Mouse (Mus musculus) embryo, embryonic 11 days (tissue): ENCODE results near the gene Rprml.

ENCODE experiments used
- DNase-seq: peaks from one replicate; pipeline ENCODE4 v3.0.0-alpha.2; 2015

Rprml gene

GRCm38 (mm10) chr11:103649301-103649982 is at the start of gene Rprml:
TSS of gene Rprml (plus strand) at chr11:103649570.
- peak; percentile 29 for DNase-seq

GRCm38 (mm10) chr11:103606611-103607010 is 42.8 kb upstream of the Rprml start:
- DNase-seq, result no peak

GRCm38 (mm10) chr11:103610772-103611171 is 38.6 kb upstream of the Rprml start:
- no peak for DNase-seq

- no peak for DNase-seq
Measured at GRCm38 (mm10) chr11:103621040-103621439, 28.3 kb upstream of the Rprml start, which contains the start of gene Gm884. TSS of gene Gm884 (minus strand) at chr11:103621140.

GRCm38 (mm10) chr11:103627453-103627852 is 21.9 kb upstream of the Rprml start:
- DNase-seq, result no peak

GRCm38 (mm10) chr11:103634806-103635205 is 14.6 kb upstream of the Rprml start:
- DNase-seq, result no peak

GRCm38 (mm10) chr11:103635481-103635880 is 13.9 kb upstream of the Rprml start:
- DNase-seq, result no peak

- DNase-seq, result no peak
Measured at GRCm38 (mm10) chr11:103636261-103636660, 13.1 kb upstream of the Rprml start.

GRCm38 (mm10) chr11:103638790-103639189 is 10.6 kb upstream of the Rprml start, which contains the start of gene Lyzl6:
TSS of gene Lyzl6 (minus strand) at chr11:103638890.
- DNase-seq, result no peak

GRCm38 (mm10) chr11:103639407-103639946 is 9.9 kb upstream of the Rprml start:
- peak; percentile 81 for DNase-seq

- DNase-seq, result no peak
Measured at GRCm38 (mm10) chr11:103643211-103643610, 6.2 kb upstream of the Rprml start.

- no peak for DNase-seq
Measured at GRCm38 (mm10) chr11:103645731-103646130, 3.6 kb upstream of the Rprml start.

GRCm38 (mm10) chr11:103646301-103646700 is 3.1 kb upstream of the Rprml start:
- no peak for DNase-seq

GRCm38 (mm10) chr11:103647921-103648620 is 1.3 kb upstream of the Rprml start:
- peak; percentile 49 for DNase-seq

- no peak for DNase-seq
Measured at GRCm38 (mm10) chr11:103648656-103649055, 714 bp upstream of the Rprml start.

- peak; percentile 39 for DNase-seq
Measured at GRCm38 (mm10) chr11:103649983-103650493, 668 bp downstream of the Rprml start.

- DNase-seq, result no peak
Measured at GRCm38 (mm10) chr11:103651426-103651825, 2.1 kb downstream of the Rprml start.

- DNase-seq, result no peak
Measured at GRCm38 (mm10) chr11:103653359-103653965, 4.1 kb downstream of the Rprml start.

GRCm38 (mm10) chr11:103656520-103656919 is 7.2 kb downstream of the Rprml start:
- DNase-seq, result peak; percentile 86

- no peak for DNase-seq
Measured at GRCm38 (mm10) chr11:103658189-103658588, 8.8 kb downstream of the Rprml start.

GRCm38 (mm10) chr11:103661863-103662262 is 12.5 kb downstream of the Rprml start:
- no peak for DNase-seq

GRCm38 (mm10) chr11:103662546-103662945 is 13.2 kb downstream of the Rprml start:
- DNase-seq, result no peak

- no peak for DNase-seq
Measured at GRCm38 (mm10) chr11:103663119-103663518, 13.7 kb downstream of the Rprml start.
